Mouse (Mus musculus): ENCODE results near the gene Sipa1l1. TPM values are rescaled to one million over a fixed set of nuclear protein-coding genes. Genes with fewer than 3 reads are reported as not detected.
A peak's percentile ranks its signal among the peaks of the same experiment; 100 is the strongest.

The Sipa1l1 gene
- polyA plus RNA-seq, 1 experiment from 2014 or later: 39.8 TPM

GRCm38 (mm10) chr12:82387647-82388046, 218.5 kb downstream of the Sipa1l1 start:
- H3K9me3 ChIP-seq (replicated peaks): no peaks in the 10 kb centered on the region
- peaks cover 37% of the 10 kb centered on the region for H3K36me3 ChIP-seq
- H3K27ac ChIP-seq: no peak overlapping the region
- no peaks in the 10 kb centered on the region for H3K4me1 ChIP-seq
- no peak overlapping the region for H3K4me2 ChIP-seq
- no peaks in the 10 kb centered on the region for H3K27me3 ChIP-seq
- no peak for ATAC-seq (replicated peaks; ENCODE audit: low FRiP score)
- no peak overlapping the region for H3K4me3 ChIP-seq (replicated peaks)
- WGBS: 89% methylated on average over 3 of the region's 3 CpGs
- H3K9ac ChIP-seq: no peak overlapping the region

- Histone ChIP-seq H3K4me1 (no peaks in the 10 kb centered on the region), H3K4me2 (no peak overlapping the region), H3K36me3 (peaks cover 37% of the 10 kb centered on the region), H3K27me3 (no peaks in the 10 kb centered on the region), H3K27ac (no peak overlapping the region), H3K4me3 (replicated peaks) (no peak overlapping the region), H3K9ac (no peak overlapping the region), H3K9me3 (replicated peaks) (no peaks in the 10 kb centered on the region)
- no peak for ATAC-seq (replicated peaks; ENCODE audit: low FRiP score)
Observed at GRCm38 (mm10) chr12:82388144-82388543, 219.0 kb downstream of the Sipa1l1 start.

- H3K4me3 ChIP-seq (replicated peaks): no peak overlapping the region
- H3K27ac ChIP-seq: peak overlapping the region; percentile 20; the same call in 1 of the 2 replicates
- ATAC-seq (replicated peaks; ENCODE audit: low FRiP score): no peak
- no peaks in the 10 kb centered on the region for H3K9me3 ChIP-seq (replicated peaks)
- 33% methylated on average over 8 of the region's 8 CpGs for WGBS
- H3K27me3 ChIP-seq: no peaks in the 10 kb centered on the region
- H3K4me2 ChIP-seq: no peak overlapping the region
- H3K36me3 ChIP-seq: peaks cover 9% of the 10 kb centered on the region
- no peak overlapping the region for H3K9ac ChIP-seq
- peaks cover 36% of the 10 kb centered on the region for H3K4me1 ChIP-seq
Observed at GRCm38 (mm10) chr12:82394118-82394861, 225.2 kb downstream of the Sipa1l1 start.

GRCm38 (mm10) chr12:82395194-82395593, 226.1 kb downstream of the Sipa1l1 start:
- no peaks in the 10 kb centered on the region for H3K27me3 ChIP-seq
- no peak for ATAC-seq (replicated peaks; ENCODE audit: low FRiP score)
- no peaks in the 10 kb centered on the region for H3K9me3 ChIP-seq (replicated peaks)
- H3K9ac ChIP-seq: no peak overlapping the region
- no peak overlapping the region for H3K4me3 ChIP-seq (replicated peaks)
- no peak overlapping the region for H3K27ac ChIP-seq
- WGBS: 55% methylated on average over 4 of the region's 4 CpGs
- peaks cover 41% of the 10 kb centered on the region for H3K4me1 ChIP-seq
- H3K4me2 ChIP-seq: no peak overlapping the region
- H3K36me3 ChIP-seq: peaks cover 18% of the 10 kb centered on the region

- peak; percentile 59 for ATAC-seq (replicated peaks; ENCODE audit: low FRiP score)
- 65% methylated on average over 8 of the region's 8 CpGs for WGBS
- Histone ChIP-seq H3K36me3 (peaks cover 22% of the 10 kb centered on the region), H3K27me3 (no peaks in the 10 kb centered on the region), H3K27ac (peak overlapping the region; percentile 88), H3K4me1 (peaks cover 48% of the 10 kb centered on the region), H3K9ac (no peak overlapping the region), H3K9me3 (replicated peaks) (no peaks in the 10 kb centered on the region), H3K4me2 (peak overlapping the region; percentile 21; the same call in 1 of the 2 replicates), H3K4me3 (replicated peaks) (no peak overlapping the region)
Observed at GRCm38 (mm10) chr12:82397193-82397592, 228.1 kb downstream of the Sipa1l1 start.

GRCm38 (mm10) chr12:82397751-82398150, 228.6 kb downstream of the Sipa1l1 start:
- peak; percentile 88 for ATAC-seq (replicated peaks; ENCODE audit: low FRiP score)
- Histone ChIP-seq H3K9me3 (replicated peaks) (no peaks in the 10 kb centered on the region), H3K4me1 (peaks cover 50% of the 10 kb centered on the region), H3K9ac (no peak overlapping the region), H3K27me3 (no peaks in the 10 kb centered on the region), H3K4me3 (replicated peaks) (no peak overlapping the region), H3K36me3 (peaks cover 27% of the 10 kb centered on the region), H3K27ac (peak overlapping the region; percentile 88), H3K4me2 (peak overlapping the region; percentile 21; the same call in 1 of the 2 replicates)
- WGBS: 52% methylated on average over 9 of the region's 9 CpGs

- Histone ChIP-seq H3K27me3 (no peaks in the 10 kb centered on the region), H3K27ac (no peak overlapping the region), H3K4me3 (replicated peaks) (no peak overlapping the region), H3K9ac (no peak overlapping the region), H3K4me2 (no peak overlapping the region), H3K4me1 (peaks cover 44% of the 10 kb centered on the region), H3K36me3 (peaks cover 39% of the 10 kb centered on the region), H3K9me3 (replicated peaks) (no peaks in the 10 kb centered on the region)
- WGBS: 95% methylated on average over 2 of the region's 2 CpGs
- no peak for ATAC-seq (replicated peaks; ENCODE audit: low FRiP score)
Observed at GRCm38 (mm10) chr12:82398926-82399325, 229.8 kb downstream of the Sipa1l1 start.

GRCm38 (mm10) chr12:82399971-82400720, 231.0 kb downstream of the Sipa1l1 start:
- H3K4me2 ChIP-seq: no peak overlapping the region
- H3K36me3 ChIP-seq: peaks cover 42% of the 10 kb centered on the region
- peak overlapping the region; percentile 56; the same call in 1 of the 2 replicates for H3K27ac ChIP-seq
- WGBS: 77% methylated on average over 6 of the region's 6 CpGs
- no peak overlapping the region for H3K9ac ChIP-seq
- ATAC-seq (replicated peaks; ENCODE audit: low FRiP score): no peak
- no peak overlapping the region for H3K4me3 ChIP-seq (replicated peaks)
- H3K4me1 ChIP-seq: peaks cover 33% of the 10 kb centered on the region
- no peaks in the 10 kb centered on the region for H3K9me3 ChIP-seq (replicated peaks)
- no peaks in the 10 kb centered on the region for H3K27me3 ChIP-seq

GRCm38 (mm10) chr12:82400783-82401182, 231.7 kb downstream of the Sipa1l1 start:
- no peaks in the 10 kb centered on the region for H3K9me3 ChIP-seq (replicated peaks)
- peak overlapping the region; percentile 56; the same call in 1 of the 2 replicates for H3K27ac ChIP-seq
- H3K36me3 ChIP-seq: peaks cover 46% of the 10 kb centered on the region
- H3K9ac ChIP-seq: no peak overlapping the region
- H3K4me1 ChIP-seq: peaks cover 32% of the 10 kb centered on the region
- no peaks in the 10 kb centered on the region for H3K27me3 ChIP-seq
- WGBS: 61% methylated on average over 7 of the region's 7 CpGs
- ATAC-seq (replicated peaks; ENCODE audit: low FRiP score): no peak
- no peak overlapping the region for H3K4me2 ChIP-seq
- H3K4me3 ChIP-seq (replicated peaks): no peak overlapping the region

GRCm38 (mm10) chr12:82401440-82401839, 232.3 kb downstream of the Sipa1l1 start:
- no peaks in the 10 kb centered on the region for H3K9me3 ChIP-seq (replicated peaks)
- peaks cover 47% of the 10 kb centered on the region for H3K36me3 ChIP-seq
- no peak overlapping the region for H3K9ac ChIP-seq
- no peak for ATAC-seq (replicated peaks; ENCODE audit: low FRiP score)
- no peaks in the 10 kb centered on the region for H3K27me3 ChIP-seq
- H3K4me3 ChIP-seq (replicated peaks): no peak overlapping the region
- H3K27ac ChIP-seq: no peak overlapping the region
- peaks cover 32% of the 10 kb centered on the region for H3K4me1 ChIP-seq
- WGBS: 82% methylated on average over 4 of the region's 4 CpGs
- no peak overlapping the region for H3K4me2 ChIP-seq

- H3K9ac ChIP-seq: no peak overlapping the region
- H3K9me3 ChIP-seq (replicated peaks): no peaks in the 10 kb centered on the region
- no peak overlapping the region for H3K27ac ChIP-seq
- ATAC-seq (replicated peaks; ENCODE audit: low FRiP score): no peak; the same call in 1 of the 2 replicates
- H3K27me3 ChIP-seq: no peaks in the 10 kb centered on the region
- H3K36me3 ChIP-seq: peaks cover 39% of the 10 kb centered on the region
- H3K4me1 ChIP-seq: peaks cover 21% of the 10 kb centered on the region
- WGBS: 70% methylated on average over 9 of the region's 9 CpGs
- no peak overlapping the region for H3K4me2 ChIP-seq
- H3K4me3 ChIP-seq (replicated peaks): no peak overlapping the region
Observed at GRCm38 (mm10) chr12:82402635-82403034, 233.5 kb downstream of the Sipa1l1 start.

GRCm38 (mm10) chr12:82407531-82408255, 238.6 kb downstream of the Sipa1l1 start:
- ATAC-seq (replicated peaks; ENCODE audit: low FRiP score): no peak
- Histone ChIP-seq H3K27me3 (no peaks in the 10 kb centered on the region), H3K4me1 (peaks cover 10% of the 10 kb centered on the region; the same call in 1 of the 2 replicates), H3K4me2 (no peak overlapping the region), H3K36me3 (peaks cover 32% of the 10 kb centered on the region), H3K9me3 (replicated peaks) (no peaks in the 10 kb centered on the region), H3K27ac (no peak overlapping the region), H3K4me3 (replicated peaks) (no peak overlapping the region), H3K9ac (no peak overlapping the region)
- WGBS: 72% methylated on average over 5 of the region's 5 CpGs

All from kidney, embryonic 15.5 days (tissue).